Mouse (Mus musculus): Measurements from ENCODE around the gene Rhbdd2. TPM values are rescaled to one million over a fixed set of nuclear protein-coding genes. Genes with fewer than 3 reads are reported as not detected.
"Not testable (repeated sequence)": the region's sequence is repeated elsewhere in the genome, so short reads cannot be mapped to it uniquely, and the experiment has no call there.

Gene Rhbdd2
- total RNA-seq (2021), result 10 to 100 TPM; 54.4 to 55.1 TPM
- long read RNA-seq, experiment 1, full-length matches to known transcripts, result 56 of 63 reads
- long read RNA-seq, experiment 1, partial matches to known transcripts, result 4 of 63 reads
- long read RNA-seq, experiment 1, other reads (novel, unspliced or antisense), result 3 of 63 reads
- long read RNA-seq, experiment 2, full-length matches to known transcripts, result 53 of 71 reads
- long read RNA-seq, experiment 2, partial matches to known transcripts, result 2 of 71 reads
- long read RNA-seq, experiment 2, other reads (novel, unspliced or antisense), result 16 of 71 reads

- DNase-seq (ENCODE audit: low spot score in 2 of 2), result peak; percentile 94 to 97
Observed at GRCm38 (mm10) chr5:135632117-135632796, at the start of gene Rhbdd2. TSS of gene Rhbdd2 (plus strand) at chr5:135632618.

- DNase-seq (ENCODE audit: low spot score in 2 of 2), result no peak
Observed at GRCm38 (mm10) chr5:135585691-135586090, 46.7 kb upstream of the Rhbdd2 start.

GRCm38 (mm10) chr5:135587764-135588163 is 44.7 kb upstream of the Rhbdd2 start:
- no peak for DNase-seq (ENCODE audit: low spot score in 2 of 2)

GRCm38 (mm10) chr5:135589996-135590784 is 42.2 kb upstream of the Rhbdd2 start:
- no peak for DNase-seq (ENCODE audit: low spot score in 2 of 2)

- not testable (repeated sequence) for DNase-seq (ENCODE audit: low spot score in 2 of 2)
Observed at GRCm38 (mm10) chr5:135604643-135605042, 27.8 kb upstream of the Rhbdd2 start.

- DNase-seq (ENCODE audit: low spot score in 2 of 2), result not testable (repeated sequence)
Observed at GRCm38 (mm10) chr5:135606717-135607116, 25.7 kb upstream of the Rhbdd2 start.

GRCm38 (mm10) chr5:135607581-135607980 is 24.8 kb upstream of the Rhbdd2 start:
- DNase-seq (ENCODE audit: low spot score in 2 of 2), result no peak

GRCm38 (mm10) chr5:135609794-135610193 is 22.6 kb upstream of the Rhbdd2 start:
- no peak for DNase-seq (ENCODE audit: low spot score in 2 of 2)

GRCm38 (mm10) chr5:135619741-135620140 is 12.7 kb upstream of the Rhbdd2 start:
- not testable (repeated sequence) for DNase-seq (ENCODE audit: low spot score in 2 of 2)

GRCm38 (mm10) chr5:135620526-135620925 is 11.9 kb upstream of the Rhbdd2 start:
- DNase-seq (ENCODE audit: low spot score in 2 of 2), result no peak

- no peak for DNase-seq (ENCODE audit: low spot score in 2 of 2)
Observed at GRCm38 (mm10) chr5:135621725-135622124, 10.7 kb upstream of the Rhbdd2 start.

- no peak for DNase-seq (ENCODE audit: low spot score in 2 of 2)
Observed at GRCm38 (mm10) chr5:135623006-135623563, 9.3 kb upstream of the Rhbdd2 start.

- DNase-seq (ENCODE audit: low spot score in 2 of 2), result no peak
Observed at GRCm38 (mm10) chr5:135628916-135629315, 3.5 kb upstream of the Rhbdd2 start.

- no peak for DNase-seq (ENCODE audit: low spot score in 2 of 2)
Observed at GRCm38 (mm10) chr5:135629401-135629800, 3.0 kb upstream of the Rhbdd2 start.

- DNase-seq (ENCODE audit: low spot score in 2 of 2), result no peak
Observed at GRCm38 (mm10) chr5:135630598-135630997, 1.8 kb upstream of the Rhbdd2 start.

GRCm38 (mm10) chr5:135632797-135633144 is 353 bp downstream of the Rhbdd2 start:
- no peak for DNase-seq (ENCODE audit: low spot score in 2 of 2)

GRCm38 (mm10) chr5:135639760-135640458 is 7.5 kb downstream of the Rhbdd2 start:
- no peak for DNase-seq (ENCODE audit: low spot score in 2 of 2)

- DNase-seq (ENCODE audit: low spot score in 2 of 2), result no peak
Observed at GRCm38 (mm10) chr5:135640459-135640789, 8.0 kb downstream of the Rhbdd2 start.

- no peak for DNase-seq (ENCODE audit: low spot score in 2 of 2)
Observed at GRCm38 (mm10) chr5:135641028-135641427, 8.6 kb downstream of the Rhbdd2 start.

- DNase-seq (ENCODE audit: low spot score in 2 of 2), result no peak
Observed at GRCm38 (mm10) chr5:135642686-135643551, 10.5 kb downstream of the Rhbdd2 start.
